Mouse (Mus musculus) layer of hippocampus, postnatal 25 days (tissue): ENCODE measurements around the gene Btbd6. TPM values are rescaled to one million over a fixed set of nuclear protein-coding genes. Genes with fewer than 3 reads are reported as not detected.

Source experiments
- DNase-seq, 2 experiments: peaks; one replicate each; pipeline ENCODE4 v3.0.0; 2022; ENCODE audit warnings: mixed read lengths in 2 of 2, low spot score in 1 of 2; ENCODE audit errors: extremely low spot score in 1 of 2
- total RNA-seq, 2 experiments: library from RNA; stranded (reverse); gene quantifications; 2 replicates each; pipeline ENCODE4 v1.2.3; 2021

Btbd6 gene
- total RNA-seq, 2 experiments from 2014 or later, result 55.3 to 56.5 TPM

DNA sequence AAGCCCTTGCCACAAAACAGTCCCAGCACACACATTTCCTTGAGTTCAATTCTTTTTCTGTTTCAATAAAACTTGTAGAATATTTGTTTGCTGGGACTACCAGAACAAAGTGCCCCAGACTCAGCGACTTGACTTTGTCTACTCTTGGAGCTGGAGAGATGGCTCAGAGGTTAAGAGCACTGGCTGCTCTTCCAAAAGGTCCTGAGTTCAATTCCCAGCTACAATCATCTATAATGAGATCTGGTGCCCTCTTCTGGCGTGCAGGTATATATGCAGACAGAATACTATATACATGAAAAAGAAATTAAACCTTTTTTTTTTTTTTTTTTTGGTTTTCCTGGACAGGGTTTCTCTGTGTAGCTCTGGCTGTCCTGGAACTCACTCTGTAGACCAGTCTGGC, 26.4 kb downstream of the Btbd6 start:
- no peak for DNase-seq

DNA sequence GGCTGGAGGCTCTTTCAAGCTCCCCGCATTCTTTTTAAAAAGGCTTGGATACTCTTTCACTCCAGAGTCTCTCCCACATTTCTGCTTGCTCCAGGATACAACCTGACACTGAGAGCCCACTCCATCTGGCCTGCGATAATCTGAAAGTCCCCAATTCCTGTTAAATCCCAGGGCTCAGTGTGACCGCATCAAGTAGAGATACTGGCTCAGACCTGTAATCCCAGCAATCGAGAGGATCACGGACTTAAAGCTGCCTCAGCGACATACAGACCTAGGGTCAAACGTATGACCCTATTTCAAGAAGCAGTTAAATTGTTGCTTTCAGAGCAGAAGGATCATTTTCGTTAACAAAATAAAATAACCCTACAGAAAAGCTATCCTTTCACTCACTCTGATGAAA, 27.7 kb downstream of the Btbd6 start:
- no peak for DNase-seq

DNA sequence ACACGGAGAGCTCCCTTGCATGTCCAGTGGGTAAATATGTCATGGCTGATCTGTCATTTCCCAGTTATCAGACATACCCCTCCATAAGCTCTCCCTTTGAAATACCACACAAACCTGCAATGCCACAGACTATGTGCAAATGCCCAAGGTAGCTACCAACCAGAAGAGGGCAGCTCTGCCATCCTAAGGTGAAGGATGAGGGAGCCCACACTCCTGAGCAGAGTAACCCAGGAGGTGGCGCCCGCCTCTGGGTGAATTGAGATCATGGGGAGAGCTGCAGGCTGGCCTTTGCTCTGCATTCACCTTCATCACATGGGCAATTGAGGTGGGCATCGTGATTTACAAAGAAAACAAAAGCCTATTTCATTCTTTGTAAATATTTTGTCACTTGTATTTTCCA, 28.7 kb downstream of the Btbd6 start:
- peak in 1 of 2 experiments; percentile 53 for DNase-seq

DNA sequence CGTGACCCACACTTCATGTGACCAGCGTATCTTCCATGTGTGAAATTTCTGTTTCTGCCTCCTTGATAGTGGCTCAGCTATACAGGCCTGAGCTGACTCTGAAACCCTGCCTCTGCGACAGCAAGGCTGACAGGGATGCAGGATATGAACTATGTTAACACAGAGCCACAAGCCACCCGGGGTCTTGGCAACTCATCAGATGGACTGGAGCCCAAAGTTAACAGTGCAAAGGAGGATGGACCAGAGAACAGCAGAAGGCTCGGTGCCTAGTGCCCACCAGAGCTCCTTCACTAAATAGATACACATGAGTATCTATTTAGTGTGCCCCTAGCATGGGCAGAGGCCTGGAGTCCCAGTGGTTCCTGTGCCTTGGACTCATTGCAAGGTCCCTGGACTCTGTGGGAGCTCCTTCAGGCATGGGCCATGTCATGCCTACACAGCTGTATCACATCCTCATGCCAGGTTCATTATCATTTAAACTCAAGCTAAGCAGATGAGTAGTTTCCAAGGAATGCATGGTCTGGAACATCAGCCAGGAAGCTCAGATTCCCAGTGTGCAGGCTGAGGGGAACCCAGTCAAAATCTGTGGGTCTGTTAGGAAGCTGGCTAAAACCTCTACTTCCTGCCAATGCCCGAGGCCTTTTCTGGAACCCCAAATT, 35.5 kb downstream of the Btbd6 start:
- no peak for DNase-seq

DNA sequence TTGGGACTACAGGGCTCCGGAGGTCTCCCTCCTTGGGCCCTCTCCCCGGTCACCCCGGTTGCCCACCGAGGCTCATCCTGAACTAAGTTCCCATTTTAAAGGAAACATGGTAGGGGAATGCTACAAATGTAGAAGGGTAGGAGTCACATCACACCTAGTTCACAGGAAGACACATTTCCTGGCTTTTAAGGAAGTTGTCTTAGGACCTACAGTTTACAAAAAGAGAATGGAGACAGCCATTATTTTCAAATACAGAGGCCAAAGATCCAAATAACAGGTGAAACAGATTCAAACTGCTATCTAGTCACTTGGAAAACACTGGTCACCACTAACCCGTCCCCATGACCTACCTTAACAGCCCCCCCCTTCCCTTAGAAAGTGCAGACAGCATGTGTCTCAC, 36.2 kb downstream of the Btbd6 start:
- DNase-seq, result no peak

DNA sequence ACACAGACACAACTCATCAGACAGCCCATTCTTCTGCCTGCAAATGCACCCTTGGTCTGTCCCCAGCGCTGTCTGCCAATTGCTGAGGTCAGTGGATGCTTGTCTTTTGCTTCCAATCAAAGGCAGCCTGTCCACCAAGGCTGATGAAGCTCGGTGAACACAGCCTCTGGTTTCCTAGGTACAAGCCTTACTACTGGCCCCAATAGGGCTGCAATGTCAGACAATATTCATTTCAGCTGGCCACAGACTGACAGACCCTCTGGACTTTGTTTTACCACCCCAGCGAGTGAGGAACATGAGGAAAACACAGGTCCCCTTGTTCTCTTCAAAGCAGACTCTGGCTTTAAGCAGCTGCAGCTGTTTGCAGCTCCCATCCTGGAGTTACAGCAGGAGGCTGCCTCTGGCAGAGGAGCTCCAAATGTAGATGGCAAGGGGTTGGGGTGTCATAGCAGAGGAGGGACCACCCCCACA, 36.8 kb downstream of the Btbd6 start:
- DNase-seq, result no peak

DNA sequence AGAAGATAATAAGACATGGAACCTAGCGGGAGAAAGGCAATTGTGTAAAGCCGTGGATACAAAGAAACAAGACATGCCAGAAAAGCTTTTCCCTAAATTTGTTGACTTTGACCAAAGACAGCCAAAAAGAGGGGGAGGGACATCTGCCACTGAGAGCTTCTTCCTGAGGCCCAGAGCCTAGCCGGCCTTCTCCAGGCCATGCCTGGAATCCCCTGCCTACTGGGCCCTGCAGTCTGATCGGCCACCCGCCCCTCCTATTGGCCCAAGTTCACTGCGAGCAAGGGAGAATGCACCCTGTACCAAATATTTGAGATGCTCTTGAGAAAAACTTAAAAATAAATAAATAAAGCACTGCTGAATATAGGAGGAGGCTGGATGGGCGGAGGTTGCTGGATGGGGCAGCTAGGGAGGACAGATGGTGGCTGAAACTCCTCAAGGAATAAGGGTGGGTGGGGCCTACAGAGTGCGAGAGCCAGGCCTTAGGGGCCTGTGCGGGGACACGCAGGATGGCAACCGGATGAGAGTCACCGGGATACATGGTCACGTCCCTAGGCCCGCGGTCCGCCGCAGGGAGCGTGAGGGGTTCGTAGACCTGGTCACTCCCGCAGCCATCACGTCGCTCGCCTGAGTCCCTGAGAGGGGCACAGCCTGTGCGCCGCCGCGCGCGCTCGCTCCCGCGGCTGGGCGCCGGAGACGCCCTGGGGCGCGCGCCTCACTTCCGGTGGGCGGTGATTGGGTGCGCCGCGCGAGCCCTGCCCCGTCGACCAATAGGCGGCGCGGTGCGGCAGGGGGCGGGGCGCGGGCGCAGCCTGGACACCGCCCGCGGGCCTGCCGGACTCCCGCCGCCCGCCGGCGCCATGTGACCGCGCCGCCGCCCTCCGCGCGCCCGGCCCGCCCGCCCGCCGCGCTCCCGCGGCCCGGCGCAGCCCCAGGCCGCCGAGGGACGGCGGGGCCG, 37.6 kb downstream of the Btbd6 start, which contains the start of gene Pacs2:
Gene Pacs2 (plus strand): TSS at position 905 of the 955 bp plus-strand sequence.
- DNase-seq, result peak; percentile 86 to 88

DNA sequence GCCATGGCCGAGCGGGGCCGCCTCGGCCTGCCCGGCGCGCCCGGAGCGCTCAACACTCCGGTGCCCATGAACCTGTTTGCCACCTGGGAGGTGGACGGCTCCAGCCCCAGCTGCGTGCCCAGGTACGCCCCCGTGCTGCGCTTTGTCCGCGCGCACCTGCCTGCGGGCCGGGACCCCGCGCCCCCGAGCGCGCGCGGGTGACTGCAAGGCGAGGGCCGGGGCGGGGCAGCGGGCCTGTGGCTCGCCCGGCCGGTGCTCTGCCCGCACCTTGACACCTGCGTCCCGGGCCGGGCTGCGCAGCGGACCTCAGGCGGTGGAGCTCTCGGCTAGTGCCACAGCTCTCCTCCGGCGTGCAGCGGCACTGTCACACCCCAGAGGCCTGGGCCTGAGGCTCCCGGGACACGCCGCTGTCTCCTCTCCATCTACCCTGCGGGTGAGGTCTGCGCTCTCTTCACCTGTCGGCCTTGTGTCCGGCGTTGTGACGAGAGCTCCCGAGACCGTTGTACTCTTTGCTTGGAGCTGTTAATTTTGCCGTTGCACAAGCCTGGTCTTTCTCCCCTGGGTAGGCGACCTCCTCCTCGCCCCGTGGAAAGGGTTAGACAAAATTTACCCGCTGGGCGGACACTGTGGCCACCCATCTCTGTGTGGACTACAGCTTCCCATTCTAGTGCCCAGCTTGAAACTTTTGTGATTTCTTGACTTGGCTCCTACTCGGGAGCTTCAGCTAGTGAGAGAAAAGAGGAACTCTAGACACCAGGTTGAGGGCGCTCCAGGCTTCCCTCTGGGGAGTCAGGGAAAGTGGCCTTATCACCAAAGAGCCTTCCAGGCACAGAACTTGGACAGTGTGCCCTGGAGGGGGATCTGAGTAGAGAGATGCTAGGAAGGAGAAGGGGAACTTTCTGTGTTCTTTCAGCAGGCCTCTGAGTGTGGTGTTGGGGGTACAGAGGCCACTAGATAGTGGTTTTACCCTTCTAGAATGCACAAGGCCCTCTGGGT, 38.6 kb downstream of the Btbd6 start:
- no peak for DNase-seq

DNA sequence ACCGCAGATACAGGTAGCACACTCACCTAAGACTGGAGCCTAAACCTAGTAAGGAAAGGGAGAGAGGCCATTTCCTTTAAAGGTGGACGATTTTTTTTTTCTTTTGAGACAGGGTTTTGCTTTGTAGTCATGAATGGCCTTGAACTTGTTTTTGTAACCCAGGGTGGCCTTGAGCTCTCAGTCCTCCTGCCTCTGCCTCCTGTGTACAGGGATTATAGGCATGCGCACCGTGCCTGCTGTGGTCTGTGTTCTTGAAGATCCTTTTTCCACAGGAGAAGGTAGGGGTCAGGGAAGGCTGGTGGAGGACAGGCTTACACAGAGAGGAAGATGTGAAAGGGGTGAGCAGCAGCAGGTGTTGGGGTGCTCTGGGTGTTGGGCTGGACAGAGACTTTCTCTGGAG, 39.7 kb downstream of the Btbd6 start:
- DNase-seq, result no peak

DNA sequence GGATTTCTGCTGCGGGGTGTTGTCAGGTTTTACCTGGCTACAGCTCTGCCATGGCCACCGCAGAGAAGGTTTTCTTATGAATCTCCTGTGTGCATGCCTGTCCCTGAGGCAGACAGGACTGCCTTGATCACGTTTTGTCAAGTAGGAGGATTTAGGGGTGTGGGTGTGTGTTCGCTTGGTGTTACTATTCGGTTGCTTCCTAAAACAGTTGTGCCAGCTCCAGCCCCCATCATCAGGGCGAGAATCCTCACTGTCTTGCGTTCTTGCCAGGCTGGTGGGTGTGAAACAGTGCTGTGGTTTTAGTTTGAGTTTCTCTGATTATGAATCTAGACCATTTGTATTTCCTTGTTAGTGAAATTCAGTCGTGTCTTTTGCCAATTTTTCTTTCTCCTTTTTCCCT, 40.7 kb downstream of the Btbd6 start:
- DNase-seq, result peak; percentile 36 to 37

DNA sequence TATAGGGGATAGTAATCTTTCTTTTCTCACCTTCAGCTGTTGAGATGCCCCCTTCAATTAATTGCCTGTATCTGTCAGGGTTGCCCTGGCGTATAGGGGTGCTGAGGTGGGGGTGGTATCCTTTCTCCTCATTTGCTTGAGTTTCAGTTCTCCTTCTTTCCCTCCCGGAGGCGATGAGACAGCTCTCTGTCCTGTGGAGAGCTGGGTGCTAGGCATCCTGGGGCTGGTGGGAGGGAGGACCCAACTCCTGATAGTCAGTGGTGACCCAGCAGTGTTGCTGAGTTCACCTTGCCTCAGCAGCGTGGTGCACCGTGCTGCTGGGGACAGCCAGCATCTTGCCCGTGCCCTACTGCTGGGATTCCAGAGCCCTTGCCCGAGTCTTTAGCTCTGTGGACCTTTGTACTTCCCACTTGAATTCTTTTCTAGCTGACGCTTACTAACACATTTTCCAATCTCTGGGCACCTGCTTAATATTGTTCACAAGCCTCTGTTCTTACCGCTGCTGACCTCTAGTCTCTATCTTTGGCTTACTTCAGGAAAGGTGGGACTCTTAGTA, 41.2 kb downstream of the Btbd6 start:
- DNase-seq, result no peak

DNA sequence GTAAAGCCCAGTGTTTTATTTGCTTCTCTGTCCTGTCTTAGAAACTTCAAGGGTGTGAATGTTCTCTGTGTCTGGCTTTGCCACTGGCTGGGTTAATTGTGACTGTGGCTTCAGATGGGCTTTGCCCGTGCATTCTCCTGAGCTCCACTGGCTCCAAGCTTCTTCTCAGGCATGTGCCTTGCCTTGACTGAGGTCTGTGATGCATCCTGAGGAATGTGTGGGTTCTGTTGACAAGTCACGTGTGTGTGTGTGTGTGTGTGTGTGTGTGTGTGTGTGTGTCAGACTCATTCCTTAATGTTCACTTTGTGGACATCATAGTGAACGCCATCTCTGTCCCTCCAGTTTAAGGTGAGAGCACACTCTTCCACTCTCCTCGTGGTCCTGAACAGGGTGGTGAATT, 42.5 kb downstream of the Btbd6 start:
- no peak for DNase-seq

DNA sequence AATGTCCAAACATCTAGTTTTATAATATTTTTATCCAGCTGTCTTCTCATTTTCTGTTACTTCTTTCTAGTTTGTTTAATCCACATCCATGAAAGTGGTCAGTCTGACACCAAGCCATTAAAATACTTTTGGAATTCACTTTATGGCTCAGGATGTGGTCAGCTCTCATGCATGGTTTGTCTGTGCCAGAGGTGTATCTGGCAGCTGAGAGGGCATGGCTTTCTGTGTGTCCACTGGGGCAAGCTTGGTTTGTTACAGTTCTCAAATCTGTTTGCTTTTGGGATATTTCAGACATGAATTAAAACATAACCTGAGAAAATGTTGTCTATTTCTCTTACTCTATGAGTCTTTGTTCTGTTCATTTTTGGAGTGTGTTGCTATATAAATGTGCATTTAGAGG, 45.2 kb downstream of the Btbd6 start:
- DNase-seq, result no peak

DNA sequence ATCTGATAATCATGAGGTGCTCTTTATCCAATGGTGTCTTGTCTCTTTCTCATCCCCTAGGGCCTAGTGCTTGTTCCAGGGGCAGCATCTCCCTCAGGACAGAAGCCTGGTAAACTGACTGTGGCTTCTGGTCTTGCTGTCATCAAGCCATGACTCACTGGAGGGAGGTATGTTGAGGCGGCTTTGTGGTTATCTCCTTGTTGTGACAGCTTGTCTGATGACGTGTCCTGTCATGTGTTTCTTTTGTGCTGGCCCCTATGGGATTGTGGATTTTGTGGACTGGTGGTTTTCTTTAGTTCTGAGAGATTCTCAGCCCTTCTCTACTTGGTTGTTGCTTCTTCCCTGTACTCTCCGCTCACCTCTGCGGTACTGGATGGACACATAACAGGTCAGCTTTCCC, 46.8 kb downstream of the Btbd6 start:
- no peak for DNase-seq

DNA sequence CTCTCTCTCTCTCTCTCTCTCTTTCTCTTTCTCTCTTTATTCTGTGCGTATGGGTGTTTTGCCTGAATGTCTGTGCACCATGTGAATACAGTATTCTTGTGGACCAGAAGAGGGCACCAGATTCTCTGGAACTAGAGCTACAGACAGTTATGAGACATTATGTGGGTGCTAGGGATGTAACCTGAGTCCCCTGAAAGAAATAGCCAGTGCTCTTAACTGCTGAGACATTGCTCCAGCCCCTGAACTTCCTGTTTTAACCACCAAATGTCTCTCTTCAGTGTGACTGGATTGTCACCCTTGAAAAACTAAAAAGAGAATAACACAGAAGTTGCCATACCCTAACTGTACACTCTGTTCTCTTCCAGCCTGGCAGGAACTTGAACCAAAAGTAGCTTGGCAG, 50.3 kb downstream of the Btbd6 start:
- DNase-seq, result no peak

DNA sequence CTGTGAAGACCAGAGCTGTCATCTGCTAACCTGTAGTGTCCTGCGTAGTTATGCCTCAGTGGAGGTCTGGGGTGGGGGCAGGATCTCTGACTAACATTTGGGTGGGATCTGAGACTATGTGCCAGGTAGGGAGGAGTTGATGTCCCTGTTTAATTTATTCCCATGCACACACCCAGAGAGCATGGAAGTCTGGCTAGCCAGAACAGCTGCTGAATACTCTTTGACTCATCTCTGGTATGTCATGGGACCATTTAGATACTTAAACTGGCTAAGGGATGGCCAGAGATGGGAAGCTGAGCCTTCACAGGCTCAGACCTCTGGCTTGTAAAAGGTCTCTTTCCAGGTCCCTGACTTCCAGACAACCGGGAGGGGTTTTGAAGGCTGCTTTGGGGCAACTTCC, 51.2 kb downstream of the Btbd6 start:
- no peak for DNase-seq

DNA sequence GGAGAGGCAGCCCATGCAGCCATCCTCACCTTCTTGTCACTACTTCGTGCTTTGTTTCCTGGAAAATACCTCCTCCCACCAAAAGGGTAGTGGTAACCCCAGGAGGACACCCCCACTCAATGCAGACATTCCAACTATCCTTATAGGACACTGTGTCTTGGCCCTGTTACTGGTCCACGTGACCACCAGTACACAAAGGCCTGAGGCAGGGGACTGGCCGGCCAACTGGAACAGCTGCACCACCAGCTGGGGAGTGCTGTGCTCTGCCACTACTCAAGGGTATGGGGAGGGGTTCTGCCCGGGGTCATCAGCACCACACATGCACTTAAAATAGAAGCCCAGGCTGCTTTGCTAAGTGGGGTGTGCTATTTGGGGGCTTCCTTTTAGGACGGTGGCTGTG, 51.8 kb downstream of the Btbd6 start:
- DNase-seq, result no peak
